Mouse (Mus musculus): Measurements from ENCODE around the gene Pik3c2b. TPM values are rescaled to one million over a fixed set of nuclear protein-coding genes. Genes with fewer than 3 reads are reported as not detected.
"Not testable (repeated sequence)": the region's sequence is repeated elsewhere in the genome, so short reads cannot be mapped to it uniquely, and the experiment has no call there.

Pik3c2b gene
- polyA plus RNA-seq, 1 experiment from 2014 or later = 3.2 TPM

- no peaks in the 10 kb centered on the region for H3K36me3 ChIP-seq (ENCODE audit: insufficient read depth, low read length)
- H3K27ac ChIP-seq = 0 out of 2 replicates have a peak overlapping the region, but pooled peaks have one; percentile 88
- no peak for DNase-seq (ENCODE audit: low spot score)
- no peak for TF ChIP-seq CTCF (IDR thresholded peaks at IDR 0.05; ENCODE audit: low read depth)
- H3K9ac ChIP-seq (ENCODE audit: low read depth, low read length) = peak overlapping the region; percentile 91
- H3K9me3 ChIP-seq (replicated peaks; ENCODE audit: low read length) = no peaks in the 10 kb centered on the region
- no peaks in the 10 kb centered on the region for H3K27me3 ChIP-seq (ENCODE audit: insufficient read depth, low read length)
- H3K4me2 ChIP-seq (ENCODE audit: low read length) = peak overlapping the region; percentile 60
- no peak for ATAC-seq (replicated peaks; ENCODE audit: low FRiP score, low read depth)
- WGBS = 38% methylated on average over 7 of the region's 7 CpGs
- peak overlapping the region; percentile 81 for H3K4me3 ChIP-seq (replicated peaks; ENCODE audit: low read depth, low read length)
- H3K4me1 ChIP-seq (replicated peaks; ENCODE audit: insufficient read depth, low read length) = no peaks in the 10 kb centered on the region
These were observed 21.0 kb upstream of the Pik3c2b start for GRCm38 (mm10) chr1:133024426-133024825.

DNA sequence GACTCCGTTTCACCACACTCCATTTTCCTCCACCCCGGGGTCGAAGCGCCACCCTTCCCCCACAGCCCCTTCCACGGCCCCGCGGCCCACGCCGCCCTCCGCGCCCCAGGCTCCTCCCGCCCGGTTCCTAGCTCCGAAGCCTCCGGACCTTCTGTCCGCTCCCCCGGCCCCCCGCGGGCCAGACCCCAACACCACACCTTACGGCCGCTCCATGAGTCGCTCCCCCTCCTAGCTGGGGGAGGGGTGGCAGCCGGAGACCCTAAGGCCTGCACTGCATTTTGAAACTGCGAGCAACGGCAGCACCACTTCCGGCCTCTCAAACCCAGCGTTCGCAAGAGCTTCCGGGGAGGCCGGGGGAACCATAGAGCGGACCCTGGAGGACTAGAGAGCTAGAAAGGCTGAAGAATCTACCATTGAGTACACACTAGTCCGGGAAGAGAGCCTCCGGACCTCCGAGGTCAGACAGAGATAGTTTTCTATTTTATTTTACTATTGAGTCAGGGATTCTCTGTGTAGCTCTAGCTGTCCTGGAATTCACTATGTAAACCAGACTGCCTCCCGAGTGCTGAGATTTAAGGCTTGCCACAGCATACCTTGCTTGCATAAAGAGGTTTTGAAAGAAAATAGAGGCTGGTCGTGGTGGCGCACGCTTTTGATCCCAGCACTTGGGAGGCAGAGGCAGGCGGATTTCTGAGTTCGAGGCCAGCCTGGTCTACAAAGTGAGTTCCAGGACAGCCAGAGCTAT, 20.2 kb upstream of the Pik3c2b start:
- peak; percentile 95 for ATAC-seq (replicated peaks; ENCODE audit: low FRiP score, low read depth)
- no peaks in the 10 kb centered on the region for H3K9me3 ChIP-seq (replicated peaks; ENCODE audit: low read length)
- no peaks in the 10 kb centered on the region for H3K4me1 ChIP-seq (replicated peaks; ENCODE audit: insufficient read depth, low read length)
- no peak; the same call in 1 of the 2 replicates for TF ChIP-seq CTCF (IDR thresholded peaks at IDR 0.05; ENCODE audit: low read depth)
- H3K4me2 ChIP-seq (ENCODE audit: low read length) = peak overlapping the region; percentile 60
- peak overlapping the region; percentile 88 for H3K27ac ChIP-seq
- H3K9ac ChIP-seq (ENCODE audit: low read depth, low read length) = peak overlapping the region; percentile 91
- H3K36me3 ChIP-seq (ENCODE audit: insufficient read depth, low read length) = no peaks in the 10 kb centered on the region
- no peaks in the 10 kb centered on the region for H3K27me3 ChIP-seq (ENCODE audit: insufficient read depth, low read length)
- peak overlapping the region; percentile 81 for H3K4me3 ChIP-seq (replicated peaks; ENCODE audit: low read depth, low read length)
- 1% methylated on average over 40 of the region's 40 CpGs for WGBS
- DNase-seq (ENCODE audit: low spot score) = peak; percentile 99

DNA sequence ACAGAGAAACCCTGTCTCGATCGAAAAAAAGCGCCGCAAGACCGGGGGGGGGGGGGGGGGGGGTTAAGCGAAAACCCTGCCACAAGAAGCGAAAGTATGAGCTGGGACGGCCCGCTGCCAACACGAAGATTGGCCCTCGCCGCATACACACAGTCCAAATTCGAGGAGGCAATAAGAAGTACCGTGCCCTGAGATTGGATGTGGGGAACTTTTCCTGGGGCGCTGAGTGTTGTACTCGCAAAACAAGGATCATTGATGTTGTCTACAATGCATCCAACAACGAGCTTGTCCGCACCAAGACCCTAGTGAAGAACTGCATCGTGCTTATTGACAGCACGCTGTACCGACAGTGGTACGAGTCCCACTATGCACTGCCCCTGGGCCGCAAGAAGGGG, 19.7 kb upstream of the Pik3c2b start:
- peak overlapping the region; percentile 91 for H3K9ac ChIP-seq (ENCODE audit: low read depth, low read length)
- 33% methylated on average over 21 of the region's 23 CpGs for WGBS
- DNase-seq (ENCODE audit: low spot score); H3K4me1 ChIP-seq (replicated peaks; ENCODE audit: insufficient read depth, low read length); H3K27me3 ChIP-seq (ENCODE audit: insufficient read depth, low read length); H3K9me3 ChIP-seq (replicated peaks; ENCODE audit: low read length); ATAC-seq (replicated peaks; ENCODE audit: low FRiP score, low read depth); H3K36me3 ChIP-seq (ENCODE audit: insufficient read depth, low read length): not testable (repeated sequence)
- H3K4me2 ChIP-seq (ENCODE audit: low read length) = peak overlapping the region; percentile 37
- H3K4me3 ChIP-seq (replicated peaks; ENCODE audit: low read depth, low read length) = peak overlapping the region; percentile 81
- peak overlapping the region; percentile 88; the same call in 1 of the 2 replicates for H3K27ac ChIP-seq

DNA sequence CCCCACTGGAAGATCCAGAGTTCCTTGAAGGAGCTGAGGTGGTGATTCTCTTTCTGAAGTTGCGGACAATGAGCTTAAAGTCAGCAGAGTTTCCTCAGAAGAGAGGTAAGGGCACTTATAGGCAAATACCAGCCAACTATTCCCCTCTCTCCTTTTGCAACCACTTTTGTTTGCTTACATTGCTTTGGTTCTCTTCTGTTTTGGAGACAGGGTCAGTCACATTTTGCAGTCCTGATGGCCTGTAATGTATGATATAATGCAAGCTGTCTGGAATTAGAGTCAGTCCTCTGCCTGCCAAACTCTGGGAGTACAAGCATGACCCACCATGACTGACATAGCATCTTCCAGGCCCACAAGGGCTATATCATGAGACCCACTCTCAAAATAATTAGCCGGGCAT, 18.3 kb upstream of the Pik3c2b start:
- Histone ChIP-seq H3K4me2 (ENCODE audit: low read length) (no peak overlapping the region), H3K36me3 (ENCODE audit: insufficient read depth, low read length) (no peaks in the 10 kb centered on the region), H3K9me3 (replicated peaks; ENCODE audit: low read length) (no peaks in the 10 kb centered on the region), H3K27ac (no peak overlapping the region), H3K9ac (ENCODE audit: low read depth, low read length) (no peak overlapping the region), H3K4me1 (replicated peaks; ENCODE audit: insufficient read depth, low read length) (no peaks in the 10 kb centered on the region), H3K4me3 (replicated peaks; ENCODE audit: low read depth, low read length) (no peak overlapping the region), H3K27me3 (ENCODE audit: insufficient read depth, low read length) (no peaks in the 10 kb centered on the region)
- no peak for TF ChIP-seq CTCF (IDR thresholded peaks at IDR 0.05; ENCODE audit: low read depth)
- 100% methylated on average over 2 of the region's 2 CpGs for WGBS
- ATAC-seq (replicated peaks; ENCODE audit: low FRiP score, low read depth) (no peak), DNase-seq (ENCODE audit: low spot score) (no peak)

- TF ChIP-seq CTCF (IDR thresholded peaks at IDR 0.05; ENCODE audit: low read depth) = no peak
- Histone ChIP-seq H3K27ac (no peak overlapping the region), H3K4me2 (ENCODE audit: low read length) (no peak overlapping the region), H3K27me3 (ENCODE audit: insufficient read depth, low read length) (no peaks in the 10 kb centered on the region), H3K4me3 (replicated peaks; ENCODE audit: low read depth, low read length) (no peak overlapping the region), H3K9me3 (replicated peaks; ENCODE audit: low read length) (no peaks in the 10 kb centered on the region), H3K9ac (ENCODE audit: low read depth, low read length) (no peak overlapping the region), H3K36me3 (ENCODE audit: insufficient read depth, low read length) (no peaks in the 10 kb centered on the region), H3K4me1 (replicated peaks; ENCODE audit: insufficient read depth, low read length) (no peaks in the 10 kb centered on the region)
- WGBS = 47% methylated on average over 7 of the region's 7 CpGs
- DNase-seq (ENCODE audit: low spot score) (peak; percentile 12), ATAC-seq (replicated peaks; ENCODE audit: low FRiP score, low read depth) (no peak)
These were observed 17.5 kb upstream of the Pik3c2b start for GRCm38 (mm10) chr1:133027980-133028379.

DNA sequence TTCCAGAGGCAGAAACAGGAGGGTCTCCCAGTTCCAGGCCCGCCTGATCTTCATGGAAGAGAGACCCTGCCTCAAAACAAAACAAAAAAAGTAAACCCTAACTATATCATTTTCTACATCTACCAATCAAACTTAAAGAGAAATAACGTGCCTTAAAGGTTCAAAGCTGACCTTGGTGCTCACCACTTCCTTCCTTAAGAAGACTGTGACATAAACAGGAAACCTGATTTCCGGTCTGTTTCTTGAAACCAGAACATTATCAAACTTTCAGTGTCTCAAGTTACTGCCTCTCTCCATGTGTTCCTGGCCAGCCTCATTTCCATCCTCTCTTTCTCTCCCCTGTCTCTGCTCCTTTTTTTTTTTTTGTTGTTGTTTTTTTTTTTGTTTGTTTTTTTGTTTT, 15.7 kb upstream of the Pik3c2b start:
- Histone ChIP-seq H3K9me3 (replicated peaks; ENCODE audit: low read length) (no peaks in the 10 kb centered on the region), H3K9ac (ENCODE audit: low read depth, low read length) (no peak overlapping the region), H3K27me3 (ENCODE audit: insufficient read depth, low read length) (no peaks in the 10 kb centered on the region), H3K4me2 (ENCODE audit: low read length) (no peak overlapping the region), H3K4me3 (replicated peaks; ENCODE audit: low read depth, low read length) (no peak overlapping the region), H3K36me3 (ENCODE audit: insufficient read depth, low read length) (no peaks in the 10 kb centered on the region), H3K27ac (no peak overlapping the region), H3K4me1 (replicated peaks; ENCODE audit: insufficient read depth, low read length) (no peaks in the 10 kb centered on the region)
- DNase-seq (ENCODE audit: low spot score) (no peak), ATAC-seq (replicated peaks; ENCODE audit: low FRiP score, low read depth) (no peak)
- WGBS = 73% methylated on average over 3 of the region's 3 CpGs
- TF ChIP-seq CTCF (IDR thresholded peaks at IDR 0.05; ENCODE audit: low read depth) = no peak
